Mouse (Mus musculus) spleen, adult 2 months (tissue): Measurements from ENCODE around the gene Zdhhc15. TPM values are rescaled to one million over a fixed set of nuclear protein-coding genes. Genes with fewer than 3 reads are reported as not detected.

ENCODE experiments used
- DNase-seq, 2 experiments: peaks; one replicate each; pipeline versions ENCODE4 v3.0.0 to v3.0.0-alpha.2; 2012 to 2021; ENCODE audit warnings: low spot score in 2 of 2, low read depth in 1 of 2
- H3K27ac ChIP-seq: fragments of 200-500 bp; 2 replicates; pipeline ENCODE4 v1.5.1; 2012; ENCODE audit warnings: low read length, inconsistent platforms; ENCODE audit not compliant: insufficient read depth
- H3K27me3 ChIP-seq: fragments of 200-500 bp; 2 replicates; pipeline ENCODE4 v1.6.1; 2012; ENCODE audit warnings: mild to moderate bottlenecking, moderate library complexity, low read length, inconsistent platforms; ENCODE audit not compliant: control insufficient read depth, insufficient read depth
- H3K36me3 ChIP-seq: fragments of 200-500 bp; 2 replicates; pipeline ENCODE4 v1.6.1; 2012; ENCODE audit warnings: mild to moderate bottlenecking, low read length, inconsistent platforms; ENCODE audit not compliant: control insufficient read depth, insufficient read depth
- H3K4me1 ChIP-seq: fragments of 200-500 bp; 2 replicates; pipeline ENCODE4 v1.6.1; 2011; ENCODE audit warnings: inconsistent platforms; ENCODE audit not compliant: control insufficient read depth, insufficient read depth, insufficient read length
- H3K4me3 ChIP-seq: fragments of 200-500 bp; 2 replicates; pipeline ENCODE4 v1.5.1; 2011; ENCODE audit warnings: mild to moderate bottlenecking, inconsistent platforms; ENCODE audit not compliant: insufficient read depth, insufficient read length; ENCODE audit errors: extremely low read depth
- CTCF ChIP-seq: fragments of 200-500 bp; IDR thresholded peaks from 2 replicates; pipeline ENCODE4 v1.5.1; 2011; ENCODE audit warnings: mild to moderate bottlenecking, inconsistent platforms; ENCODE audit not compliant: insufficient read depth, insufficient read length, insufficient replicate concordance; ENCODE audit errors: extremely low read depth
- POLR2A ChIP-seq: fragments of 200-500 bp; IDR thresholded peaks from 2 replicates; pipeline ENCODE4 v1.6.1; 2011; ENCODE audit warnings: low read depth, low read length, inconsistent platforms
- WGBS: fragments of 180-500 bp; shearing (Covaris S2); methylation state at CpG from one replicate; pipeline ENCODE4 v1.1.7; 2018; 5-methylcytosine and 5-hydroxymethylcytosine counted together
- polyA plus RNA-seq: library from polyadenylated mRNA; depleted of rRNA; stranded (reverse); fragments of >200 nt; gene quantifications from 2 replicates; pipeline ENCODE4 v1.2.3, GENCODE M21; 2012; rRNA removed

The Zdhhc15 gene
- polyA plus RNA-seq, 1 experiment: 0.65 TPM

GRCm38 (mm10) chrX:104488870-104489467, 181.9 kb downstream of the Zdhhc15 start:
- WGBS: 28% methylated on average over 4 of the region's 4 CpGs
- H3K36me3 ChIP-seq: no peaks in the 10 kb centered on the region
- H3K27ac ChIP-seq: no peak overlapping the region; the same call in 1 of the 2 replicates
- no peak overlapping the region for H3K4me3 ChIP-seq
- no peak for DNase-seq
- H3K4me1 ChIP-seq: peaks cover 2% of the 10 kb centered on the region; the same call in 1 of the 2 replicates
- TF ChIP-seq POLR2A: no peak
- no peak for TF ChIP-seq CTCF
- H3K27me3 ChIP-seq: no peaks in the 10 kb centered on the region

GRCm38 (mm10) chrX:104488036-104488435, 182.8 kb downstream of the Zdhhc15 start:
- Histone ChIP-seq H3K4me3 (no peak overlapping the region), H3K36me3 (no peaks in the 10 kb centered on the region), H3K4me1 (peaks cover 2% of the 10 kb centered on the region; the same call in 1 of the 2 replicates), H3K27ac (no peak overlapping the region), H3K27me3 (no peaks in the 10 kb centered on the region)
- 62% methylated on average over 3 of the region's 3 CpGs for WGBS
- TF ChIP-seq CTCF: no peak
- no peak for TF ChIP-seq POLR2A
- no peak for DNase-seq

Other genes starting within 250 kb of the Zdhhc15 start
- gene Uprt, start 188.2 kb downstream of the Zdhhc15 start, polyA plus RNA-seq: 2.7 and 3.0 TPM in 2 replicates
- 0.04 and 0.05 TPM in 2 replicates for gene Magee2, start 186.2 kb upstream of the Zdhhc15 start, polyA plus RNA-seq